Mouse (Mus musculus): ENCODE measurements around the gene Spata1.
A peak's percentile ranks its signal among the peaks of the same experiment; 100 is the strongest.
"Not testable (repeated sequence)": the region's sequence is repeated elsewhere in the genome, so short reads cannot be mapped to it uniquely, and the experiment has no call there.

The Spata1 gene

GRCm38 (mm10) chr3:146462939-146463338 is 36.6 kb downstream of the Spata1 start:
- no peak for DNase-seq (ENCODE audit: low read depth in 2 of 2, low spot score in 2 of 2)

GRCm38 (mm10) chr3:146451375-146451774 is 48.2 kb downstream of the Spata1 start:
- no peak for DNase-seq (ENCODE audit: low read depth in 2 of 2, low spot score in 2 of 2)

GRCm38 (mm10) chr3:146450371-146450841 is 49.1 kb downstream of the Spata1 start:
- peak; percentile 80 to 89 for DNase-seq (ENCODE audit: low read depth in 2 of 2, low spot score in 2 of 2)

DNA sequence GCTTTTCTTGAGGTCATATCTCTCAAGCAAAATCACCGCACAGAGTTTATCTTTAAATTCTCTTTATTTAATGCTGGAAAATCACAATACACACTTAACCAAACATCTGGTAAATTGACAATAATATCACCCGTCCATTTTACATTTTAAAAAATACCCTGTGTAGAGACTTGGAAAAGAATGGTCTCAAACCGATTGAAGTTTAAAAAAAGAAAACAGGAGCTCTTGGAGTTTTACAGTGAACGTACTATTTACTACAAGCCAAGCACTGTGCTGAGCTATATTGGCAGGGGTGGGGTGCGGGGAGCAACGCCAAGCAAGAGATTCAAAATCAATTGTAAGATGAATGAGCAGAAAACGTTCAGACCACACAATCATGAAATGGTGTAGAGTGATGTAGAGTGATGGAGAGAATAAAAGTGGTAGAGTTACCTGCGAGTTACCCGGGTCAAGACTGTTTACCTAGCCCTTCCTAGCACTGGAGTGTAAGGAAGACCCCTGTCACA is 49.8 kb downstream of the Spata1 start, which contains the start of gene Ctbs:
Ctbs (plus strand) TSS at position 51 of the 506 bp plus-strand sequence.
- DNase-seq (ENCODE audit: low read depth in 2 of 2, low spot score in 2 of 2): no peak

- DNase-seq (ENCODE audit: low read depth in 2 of 2, low spot score in 2 of 2): no peak
These were observed 50.6 kb downstream of the Spata1 start for GRCm38 (mm10) chr3:146448969-146449368.

DNA sequence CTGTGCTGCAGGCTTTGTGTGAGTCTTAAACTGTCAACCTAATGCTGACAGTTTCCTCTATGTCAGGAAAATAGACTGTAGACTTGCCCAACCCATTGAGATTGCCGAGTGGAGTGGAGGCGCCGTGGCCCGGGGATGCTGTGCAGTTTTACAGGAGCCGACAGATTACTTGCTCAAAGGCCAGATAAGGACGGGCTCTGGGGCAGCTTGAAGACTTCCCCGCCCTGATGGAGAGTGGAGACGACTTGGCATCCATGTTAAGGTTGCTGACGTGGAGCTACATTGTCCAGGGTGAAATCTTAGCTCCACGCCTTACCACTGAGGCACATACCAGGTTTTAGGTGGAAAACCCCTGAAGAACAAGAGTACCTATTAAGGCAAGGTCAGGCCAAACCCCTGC is 51.2 kb downstream of the Spata1 start:
- DNase-seq (ENCODE audit: low read depth in 2 of 2, low spot score in 2 of 2): no peak

GRCm38 (mm10) chr3:146447598-146447997 is 52.0 kb downstream of the Spata1 start:
- no peak for DNase-seq (ENCODE audit: low read depth in 2 of 2, low spot score in 2 of 2)

- DNase-seq (ENCODE audit: low read depth in 2 of 2, low spot score in 2 of 2): no peak
These were observed 52.4 kb downstream of the Spata1 start for GRCm38 (mm10) chr3:146447156-146447555.

- no peak for DNase-seq (ENCODE audit: low read depth in 2 of 2, low spot score in 2 of 2)
These were observed 54.7 kb downstream of the Spata1 start for GRCm38 (mm10) chr3:146444880-146445279.

- DNase-seq (ENCODE audit: low read depth in 2 of 2, low spot score in 2 of 2): no peak
These were observed 56.2 kb downstream of the Spata1 start for GRCm38 (mm10) chr3:146443380-146443779.

DNA sequence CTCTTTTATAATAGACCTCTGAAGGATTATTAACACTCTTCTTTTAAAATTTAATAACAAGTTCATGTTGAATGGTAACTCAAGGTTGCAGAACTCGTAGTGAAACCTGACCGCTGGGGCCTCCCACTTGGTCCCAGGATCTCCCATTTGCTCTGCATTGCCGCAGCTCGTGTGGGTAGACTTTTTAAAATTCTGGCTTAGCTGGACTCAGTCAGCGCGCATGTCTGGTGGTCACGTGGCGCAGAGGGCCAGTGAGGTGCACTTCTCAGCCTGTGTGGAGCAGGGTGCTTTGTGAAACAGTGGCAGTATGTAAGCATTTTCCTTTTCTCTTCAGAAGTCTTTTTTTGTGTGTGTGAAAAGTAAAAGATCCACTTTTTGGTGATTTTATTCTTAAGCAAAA is 56.6 kb downstream of the Spata1 start:
- DNase-seq (ENCODE audit: low read depth in 2 of 2, low spot score in 2 of 2): no peak

GRCm38 (mm10) chr3:146442484-146442883 is 57.1 kb downstream of the Spata1 start:
- DNase-seq (ENCODE audit: low read depth in 2 of 2, low spot score in 2 of 2): no peak

- DNase-seq (ENCODE audit: low read depth in 2 of 2, low spot score in 2 of 2): no peak
These were observed 59.1 kb downstream of the Spata1 start for GRCm38 (mm10) chr3:146440422-146440821.

GRCm38 (mm10) chr3:146440011-146440410 is 59.5 kb downstream of the Spata1 start:
- DNase-seq (ENCODE audit: low read depth in 2 of 2, low spot score in 2 of 2): no peak

- no peak for DNase-seq (ENCODE audit: low read depth in 2 of 2, low spot score in 2 of 2)
These were observed 63.4 kb downstream of the Spata1 start for GRCm38 (mm10) chr3:146436114-146436513.

- DNase-seq (ENCODE audit: low read depth in 2 of 2, low spot score in 2 of 2): no peak
These were observed 64.0 kb downstream of the Spata1 start for GRCm38 (mm10) chr3:146435533-146435932.

DNA sequence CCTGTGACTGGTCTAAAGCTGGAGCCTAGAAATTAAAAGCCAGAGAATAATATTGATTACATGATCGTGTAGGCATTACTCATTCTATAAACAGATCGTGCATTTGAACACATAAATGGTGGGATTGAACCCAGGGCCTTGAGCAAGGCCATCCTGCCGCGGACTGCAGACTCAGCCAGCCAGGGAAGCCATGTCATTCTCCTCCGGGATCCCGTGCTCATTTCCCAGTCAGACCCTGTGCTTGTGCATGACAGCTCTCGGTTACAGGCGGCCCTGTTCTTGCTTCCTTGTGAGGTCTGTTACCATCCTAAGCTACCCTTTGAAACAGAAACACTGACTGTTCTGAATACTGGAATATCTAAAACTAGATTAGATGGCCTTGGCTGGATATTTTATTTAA is 64.9 kb downstream of the Spata1 start:
- no peak for DNase-seq (ENCODE audit: low read depth in 2 of 2, low spot score in 2 of 2)

- DNase-seq (ENCODE audit: low read depth in 2 of 2, low spot score in 2 of 2): no peak
These were observed 65.7 kb downstream of the Spata1 start for GRCm38 (mm10) chr3:146433681-146434350.

DNA sequence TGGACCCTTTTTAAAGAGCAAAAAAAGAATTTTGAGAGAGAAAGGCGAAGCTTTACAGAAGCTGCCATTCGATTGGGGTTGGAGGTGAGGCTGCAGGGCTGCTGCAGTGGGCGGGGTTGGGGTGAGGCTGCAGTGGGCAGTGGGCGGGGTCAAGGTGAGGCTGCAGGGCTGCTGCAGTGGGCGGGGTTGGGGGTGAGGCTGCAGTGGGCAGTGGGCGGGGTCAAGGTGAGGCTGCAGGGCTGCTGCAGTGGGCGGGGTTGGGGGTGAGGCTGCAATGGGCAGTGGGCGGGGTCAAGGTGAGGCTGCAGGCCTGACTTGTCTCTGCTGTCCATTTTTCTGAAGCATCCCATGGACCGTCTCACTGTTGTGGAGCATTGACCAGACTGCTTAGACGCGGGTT is 66.5 kb downstream of the Spata1 start:
- not testable (repeated sequence) for DNase-seq (ENCODE audit: low read depth in 2 of 2, low spot score in 2 of 2)

- no peak for DNase-seq (ENCODE audit: low read depth in 2 of 2, low spot score in 2 of 2)
These were observed 73.1 kb downstream of the Spata1 start for GRCm38 (mm10) chr3:146426489-146426888.

- no peak for DNase-seq (ENCODE audit: low read depth in 2 of 2, low spot score in 2 of 2)
These were observed 73.7 kb downstream of the Spata1 start for GRCm38 (mm10) chr3:146425902-146426301.

DNA sequence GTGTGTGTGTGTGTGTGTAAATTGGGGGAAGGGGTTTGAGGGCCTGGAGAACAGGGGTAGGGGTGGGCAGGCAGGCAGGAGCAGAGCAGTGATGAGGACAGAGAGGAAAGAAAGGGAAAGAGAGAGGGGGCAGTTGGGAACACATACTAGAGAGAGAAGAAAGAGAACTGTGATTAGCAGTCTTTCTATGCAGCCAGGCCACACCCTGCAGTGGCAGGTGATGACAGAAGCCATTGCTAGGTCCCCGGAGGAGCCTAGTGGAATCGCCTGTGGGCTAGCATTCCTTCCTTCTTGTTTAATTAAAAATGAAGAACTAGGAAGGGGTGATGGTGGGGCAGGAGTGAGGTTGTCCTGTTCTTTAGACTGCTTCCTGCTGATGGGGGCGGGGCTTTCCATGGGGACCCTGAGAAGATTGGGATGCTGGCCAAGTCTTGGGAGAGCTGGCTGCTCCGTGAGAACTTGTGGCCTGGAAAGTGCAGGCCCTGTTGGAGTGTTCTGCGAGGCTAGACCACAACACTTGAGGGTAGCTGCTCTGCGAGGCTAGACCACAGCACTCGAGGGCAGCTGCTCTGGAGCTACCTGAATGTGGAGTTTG is 75.2 kb downstream of the Spata1 start:
- no peak for DNase-seq (ENCODE audit: low read depth in 2 of 2, low spot score in 2 of 2)

DNA sequence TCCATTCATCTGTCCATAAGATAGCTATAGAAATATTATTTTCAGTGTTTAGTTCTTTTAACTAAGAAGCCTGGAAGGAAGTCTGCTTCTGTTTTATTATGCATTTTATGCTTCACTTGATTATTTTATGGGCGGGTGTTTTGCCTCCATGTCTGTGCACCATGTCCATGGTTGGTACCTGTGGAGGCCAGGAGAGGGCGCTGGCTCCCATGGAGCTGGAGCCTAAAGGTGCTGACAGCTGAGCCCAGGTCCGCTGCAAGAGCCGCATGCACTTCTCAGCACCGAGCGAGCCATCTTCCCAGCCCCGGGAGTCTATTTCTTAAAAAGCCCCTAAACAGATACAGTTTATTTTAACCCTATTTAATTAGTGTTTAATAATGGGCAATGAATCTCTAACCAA is 75.8 kb downstream of the Spata1 start:
- DNase-seq (ENCODE audit: low read depth in 2 of 2, low spot score in 2 of 2): no peak

All from CD8-positive naive resting alpha-beta T cell, adult 2 months (primary cell).